Mouse (Mus musculus): ENCODE data around the gene Mcu. TPM values are rescaled to one million over a fixed set of nuclear protein-coding genes. Genes with fewer than 3 reads are reported as not detected.

The Mcu gene
- polyA plus RNA-seq, 1 experiment from 2014 or later = 23.8 TPM

DNA sequence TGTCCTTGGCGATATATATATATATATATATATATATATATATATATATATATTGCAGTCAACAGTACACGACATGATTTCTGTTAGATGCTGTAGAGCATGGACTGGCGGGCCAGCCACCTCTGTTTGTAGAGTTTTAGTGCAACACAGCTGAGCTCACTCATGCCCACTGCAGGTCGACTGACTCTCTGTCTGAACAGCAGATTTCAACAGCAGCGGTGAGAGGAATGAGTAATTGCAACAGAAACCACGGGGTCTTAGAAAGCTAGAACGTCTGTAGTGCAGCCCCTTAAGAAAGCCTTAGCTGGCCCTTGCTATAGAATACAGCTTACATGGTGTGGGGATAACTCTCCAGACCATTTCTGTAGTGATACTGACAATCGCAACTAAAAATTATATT lies 121.6 kb downstream of the Mcu start:
- no peak overlapping the region for H3K27ac ChIP-seq (ENCODE audit: low read length)
- 71% methylated on average over 8 of the region's 8 CpGs for WGBS
- H3K9me3 ChIP-seq (replicated peaks; ENCODE audit: control insufficient read depth, low read length) = peaks cover 7% of the 10 kb centered on the region
- peaks cover 4% of the 10 kb centered on the region; the same call in 1 of the 2 replicates for H3K36me3 ChIP-seq (ENCODE audit: control insufficient read depth, insufficient read depth)
- H3K4me2 ChIP-seq (ENCODE audit: low read depth, low read length) = no peak overlapping the region
- H3K4me3 ChIP-seq (ENCODE audit: low read length) = no peak overlapping the region
- no peak for ATAC-seq (replicated peaks; ENCODE audit: extremely low read depth, insufficient read depth, low FRiP score)
- H3K4me1 ChIP-seq (ENCODE audit: control insufficient read depth, insufficient read depth, low read length) = 0 out of 2 replicates have a peak, but pooled peaks cover 3% of the 10 kb centered on the region
- no peaks in the 10 kb centered on the region for H3K27me3 ChIP-seq (ENCODE audit: control insufficient read depth, insufficient read depth, low read length)
- H3K9ac ChIP-seq (ENCODE audit: low read length) = no peak overlapping the region

DNA sequence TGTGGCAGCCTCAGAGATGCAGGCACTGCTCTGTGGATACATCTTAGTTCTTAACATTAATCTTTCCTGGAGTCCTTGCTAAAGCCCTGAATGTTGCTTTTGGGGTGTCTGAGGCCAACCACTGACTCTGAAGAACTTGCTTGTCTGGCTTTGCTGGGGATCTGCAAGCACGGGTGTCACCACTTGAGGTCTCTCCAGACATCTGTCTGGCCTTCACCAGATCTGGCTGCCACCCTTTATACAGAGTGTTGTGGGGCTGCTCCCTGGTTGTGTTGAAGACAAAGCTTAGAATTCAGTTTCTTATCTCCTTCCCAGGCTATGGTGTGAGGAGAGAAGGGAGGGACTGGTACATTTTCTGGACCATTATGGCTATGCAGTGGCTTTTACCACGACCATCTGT lies 122.4 kb downstream of the Mcu start:
- H3K9me3 ChIP-seq (replicated peaks; ENCODE audit: control insufficient read depth, low read length) = peaks cover 7% of the 10 kb centered on the region
- no peak overlapping the region for H3K27ac ChIP-seq (ENCODE audit: low read length)

DNA sequence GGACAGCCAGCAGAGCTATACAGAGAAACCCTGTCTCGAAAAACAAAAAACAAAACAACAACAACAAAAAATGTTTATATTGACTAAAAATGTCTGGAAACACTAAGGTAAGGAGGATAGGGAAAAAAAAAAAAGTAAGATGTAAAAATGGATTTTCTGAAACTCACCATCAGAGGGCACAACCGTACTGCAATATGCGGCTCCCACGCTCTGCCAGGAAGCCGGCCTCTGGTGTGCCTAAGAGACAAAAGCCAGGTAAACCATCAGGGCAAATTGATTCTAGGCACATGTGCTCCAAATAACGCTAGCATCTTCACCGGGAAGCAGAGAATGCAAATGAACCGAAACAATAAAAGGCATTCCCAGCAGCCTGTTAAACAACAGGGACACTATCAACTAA lies 125.6 kb downstream of the Mcu start:
- Histone ChIP-seq H3K27ac (ENCODE audit: low read length) (no peak overlapping the region), H3K9ac (ENCODE audit: low read length) (no peak overlapping the region), H3K4me2 (ENCODE audit: low read depth, low read length) (no peak overlapping the region), H3K27me3 (ENCODE audit: control insufficient read depth, insufficient read depth, low read length) (no peaks in the 10 kb centered on the region), H3K36me3 (ENCODE audit: control insufficient read depth, insufficient read depth) (peaks cover 14% of the 10 kb centered on the region), H3K9me3 (replicated peaks; ENCODE audit: control insufficient read depth, low read length) (peaks cover 10% of the 10 kb centered on the region), H3K4me3 (ENCODE audit: low read length) (no peak overlapping the region), H3K4me1 (ENCODE audit: control insufficient read depth, insufficient read depth, low read length) (0 out of 2 replicates have a peak, but pooled peaks cover 3% of the 10 kb centered on the region)
- no peak for ATAC-seq (replicated peaks; ENCODE audit: extremely low read depth, insufficient read depth, low FRiP score)
- 83% methylated on average over 8 of the region's 8 CpGs for WGBS

More for the DNA sequence above, 122.4 kb downstream of the Mcu start:
- 23% methylated on average over 2 of the region's 2 CpGs for WGBS
- no peak for ATAC-seq (replicated peaks; ENCODE audit: extremely low read depth, insufficient read depth, low FRiP score)
- no peak overlapping the region for H3K4me2 ChIP-seq (ENCODE audit: low read depth, low read length)
- H3K36me3 ChIP-seq (ENCODE audit: control insufficient read depth, insufficient read depth) = peaks cover 4% of the 10 kb centered on the region; the same call in 1 of the 2 replicates
- no peak overlapping the region for H3K9ac ChIP-seq (ENCODE audit: low read length)
- no peak overlapping the region for H3K4me3 ChIP-seq (ENCODE audit: low read length)
- 0 out of 2 replicates have a peak, but pooled peaks cover 3% of the 10 kb centered on the region for H3K4me1 ChIP-seq (ENCODE audit: control insufficient read depth, insufficient read depth, low read length)
- no peaks in the 10 kb centered on the region for H3K27me3 ChIP-seq (ENCODE audit: control insufficient read depth, insufficient read depth, low read length)

DNA sequence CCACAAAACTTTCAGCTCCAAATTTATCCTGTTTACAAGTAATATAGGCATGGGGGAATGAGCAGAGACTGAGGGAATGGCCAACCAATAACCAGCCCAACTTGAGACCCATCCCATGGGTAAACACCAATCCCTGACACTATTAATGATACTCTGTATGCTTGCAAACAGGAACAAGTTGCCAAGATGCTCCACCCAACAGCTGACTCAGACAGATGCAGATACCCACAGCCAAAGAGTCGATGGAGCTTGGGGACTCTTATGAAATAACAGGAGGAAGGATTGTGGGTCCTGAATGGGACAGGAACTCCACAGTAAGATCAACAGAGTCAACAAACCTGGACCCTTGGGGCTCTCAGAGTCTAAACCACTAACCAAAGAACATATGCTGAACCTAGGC lies 127.1 kb downstream of the Mcu start:
- H3K4me2 ChIP-seq (ENCODE audit: low read depth, low read length) = no peak overlapping the region
- 0 out of 2 replicates have a peak, but pooled peaks cover 3% of the 10 kb centered on the region for H3K4me1 ChIP-seq (ENCODE audit: control insufficient read depth, insufficient read depth, low read length)
- 89% methylated on average over 1 of the region's 1 CpGs for WGBS
- H3K27ac ChIP-seq (ENCODE audit: low read length) = no peak overlapping the region
- no peak overlapping the region for H3K9ac ChIP-seq (ENCODE audit: low read length)
- H3K4me3 ChIP-seq (ENCODE audit: low read length) = no peak overlapping the region
- ATAC-seq (replicated peaks; ENCODE audit: extremely low read depth, insufficient read depth, low FRiP score) = no peak
- H3K9me3 ChIP-seq (replicated peaks; ENCODE audit: control insufficient read depth, low read length) = peaks cover 10% of the 10 kb centered on the region
- peaks cover 14% of the 10 kb centered on the region for H3K36me3 ChIP-seq (ENCODE audit: control insufficient read depth, insufficient read depth)
- H3K27me3 ChIP-seq (ENCODE audit: control insufficient read depth, insufficient read depth, low read length) = no peaks in the 10 kb centered on the region

DNA sequence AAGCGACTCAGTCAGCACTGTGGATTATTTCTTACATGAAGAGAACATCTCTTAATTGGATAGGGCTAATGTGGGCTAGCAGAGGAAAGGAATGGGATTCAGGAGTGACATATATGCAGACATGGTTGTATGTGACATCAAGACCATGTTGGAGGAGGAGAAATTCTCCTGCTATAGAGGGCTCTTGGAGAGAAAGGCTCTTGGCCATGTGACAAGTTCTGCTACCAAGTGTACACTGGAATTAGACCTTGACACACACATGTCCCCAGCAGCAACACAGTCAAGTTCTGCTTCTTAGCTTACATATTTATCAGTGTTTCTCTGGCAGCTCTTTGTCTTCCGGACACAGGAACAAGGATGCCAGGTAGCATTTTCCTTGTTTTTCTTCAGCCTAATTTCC lies 129.1 kb downstream of the Mcu start:
- Histone ChIP-seq H3K4me3 (ENCODE audit: low read length) (no peak overlapping the region), H3K36me3 (ENCODE audit: control insufficient read depth, insufficient read depth) (peaks cover 14% of the 10 kb centered on the region), H3K4me2 (ENCODE audit: low read depth, low read length) (no peak overlapping the region), H3K4me1 (ENCODE audit: control insufficient read depth, insufficient read depth, low read length) (no peaks in the 10 kb centered on the region), H3K9me3 (replicated peaks; ENCODE audit: control insufficient read depth, low read length) (peaks cover 9% of the 10 kb centered on the region), H3K27ac (ENCODE audit: low read length) (no peak overlapping the region), H3K9ac (ENCODE audit: low read length) (no peak overlapping the region), H3K27me3 (ENCODE audit: control insufficient read depth, insufficient read depth, low read length) (no peaks in the 10 kb centered on the region)
- 82% methylated on average over 2 of the region's 2 CpGs for WGBS
- ATAC-seq (replicated peaks; ENCODE audit: extremely low read depth, insufficient read depth, low FRiP score) = no peak

DNA sequence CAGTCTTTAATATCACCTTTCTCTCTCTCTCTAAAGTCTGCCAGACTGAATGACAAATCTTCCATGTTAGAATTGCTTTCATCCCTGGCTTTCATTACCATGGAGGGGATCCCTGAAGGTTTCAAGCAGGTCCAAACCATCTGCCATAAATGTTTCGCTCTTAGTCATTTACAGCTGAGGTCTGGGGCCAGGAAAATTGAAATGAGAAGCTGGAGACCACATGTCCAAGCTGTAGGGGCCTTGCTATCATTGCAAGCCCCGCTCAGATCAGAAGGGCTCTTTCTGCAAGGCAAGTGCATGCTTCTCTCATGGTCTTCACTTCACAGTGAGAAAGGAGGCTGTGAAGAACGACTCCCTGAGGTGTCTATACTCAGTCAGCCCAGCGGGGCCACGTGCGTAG lies 132.2 kb downstream of the Mcu start:
- H3K4me2 ChIP-seq (ENCODE audit: low read depth, low read length) = no peak overlapping the region
- H3K36me3 ChIP-seq (ENCODE audit: control insufficient read depth, insufficient read depth) = peaks cover 10% of the 10 kb centered on the region
- H3K27me3 ChIP-seq (ENCODE audit: control insufficient read depth, insufficient read depth, low read length) = no peaks in the 10 kb centered on the region
- no peaks in the 10 kb centered on the region for H3K4me1 ChIP-seq (ENCODE audit: control insufficient read depth, insufficient read depth, low read length)
- H3K9ac ChIP-seq (ENCODE audit: low read length) = no peak overlapping the region
- no peak overlapping the region for H3K27ac ChIP-seq (ENCODE audit: low read length)
- 86% methylated on average over 6 of the region's 6 CpGs for WGBS
- 0 out of 2 replicates have a peak, but pooled peaks cover 6% of the 10 kb centered on the region for H3K9me3 ChIP-seq (replicated peaks; ENCODE audit: control insufficient read depth, low read length)
- no peak overlapping the region for H3K4me3 ChIP-seq (ENCODE audit: low read length)
- no peak for ATAC-seq (replicated peaks; ENCODE audit: extremely low read depth, insufficient read depth, low FRiP score)

DNA sequence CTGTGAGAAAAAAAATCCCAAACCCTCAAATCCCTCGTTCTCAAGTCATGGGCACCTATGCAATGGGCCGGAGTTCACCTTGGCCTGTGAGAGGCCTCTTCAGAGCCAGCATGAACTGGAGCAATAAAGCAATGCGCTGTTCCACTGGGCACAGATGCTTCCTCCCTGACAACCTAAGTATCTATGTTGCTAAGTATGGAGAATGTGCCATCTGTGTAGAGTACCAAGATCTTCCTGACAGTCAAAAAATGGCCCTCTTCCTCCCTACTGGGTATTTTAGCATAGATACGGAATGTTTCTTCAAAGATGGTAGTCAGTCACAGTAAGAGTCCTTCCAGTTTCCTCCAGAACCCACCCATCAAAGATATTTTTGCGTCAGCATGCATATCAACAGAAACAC lies 135.1 kb downstream of the Mcu start:
- Histone ChIP-seq H3K4me2 (ENCODE audit: low read depth, low read length) (no peak overlapping the region), H3K9me3 (replicated peaks; ENCODE audit: control insufficient read depth, low read length) (peaks cover 5% of the 10 kb centered on the region; the same call in 1 of the 2 replicates), H3K4me3 (ENCODE audit: low read length) (no peak overlapping the region), H3K9ac (ENCODE audit: low read length) (no peak overlapping the region), H3K36me3 (ENCODE audit: control insufficient read depth, insufficient read depth) (no peaks in the 10 kb centered on the region), H3K4me1 (ENCODE audit: control insufficient read depth, insufficient read depth, low read length) (no peaks in the 10 kb centered on the region), H3K27me3 (ENCODE audit: control insufficient read depth, insufficient read depth, low read length) (no peaks in the 10 kb centered on the region), H3K27ac (ENCODE audit: low read length) (no peak overlapping the region)
- 95% methylated on average over 5 of the region's 5 CpGs for WGBS
- no peak for ATAC-seq (replicated peaks; ENCODE audit: extremely low read depth, insufficient read depth, low FRiP score)

DNA sequence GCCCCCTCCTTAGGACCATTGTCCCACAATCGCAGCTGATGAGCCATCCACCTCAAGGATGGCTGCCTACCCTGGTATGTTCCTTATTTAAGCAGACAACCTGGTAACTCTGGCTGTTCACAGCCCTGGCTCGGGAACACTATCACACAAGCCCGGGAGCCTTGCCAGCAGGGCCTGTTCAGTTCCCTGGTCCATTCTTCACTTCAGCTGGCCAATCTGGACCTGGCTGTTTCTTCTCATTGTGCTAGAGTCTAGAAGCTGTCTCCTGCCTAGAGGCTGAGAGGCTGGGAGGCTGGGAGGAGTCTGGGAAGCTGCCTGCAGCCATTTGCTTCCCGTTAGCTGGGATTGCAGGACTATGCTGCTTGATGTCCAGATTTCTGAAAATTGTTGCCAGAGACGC lies 146.0 kb downstream of the Mcu start:
- H3K4me3 ChIP-seq (ENCODE audit: low read length) = no peak overlapping the region
- no peak overlapping the region for H3K9ac ChIP-seq (ENCODE audit: low read length)
- peak overlapping the region; percentile 56; the same call in 1 of the 2 replicates for H3K27ac ChIP-seq (ENCODE audit: low read length)
- no peaks in the 10 kb centered on the region for H3K9me3 ChIP-seq (replicated peaks; ENCODE audit: control insufficient read depth, low read length)
- H3K36me3 ChIP-seq (ENCODE audit: control insufficient read depth, insufficient read depth) = no peaks in the 10 kb centered on the region
- no peaks in the 10 kb centered on the region for H3K27me3 ChIP-seq (ENCODE audit: control insufficient read depth, insufficient read depth, low read length)
- peaks cover 14% of the 10 kb centered on the region for H3K4me1 ChIP-seq (ENCODE audit: control insufficient read depth, insufficient read depth, low read length)
- 50% methylated on average over 5 of the region's 5 CpGs for WGBS
- no peak overlapping the region for H3K4me2 ChIP-seq (ENCODE audit: low read depth, low read length)
- ATAC-seq (replicated peaks; ENCODE audit: extremely low read depth, insufficient read depth, low FRiP score) = no peak

DNA sequence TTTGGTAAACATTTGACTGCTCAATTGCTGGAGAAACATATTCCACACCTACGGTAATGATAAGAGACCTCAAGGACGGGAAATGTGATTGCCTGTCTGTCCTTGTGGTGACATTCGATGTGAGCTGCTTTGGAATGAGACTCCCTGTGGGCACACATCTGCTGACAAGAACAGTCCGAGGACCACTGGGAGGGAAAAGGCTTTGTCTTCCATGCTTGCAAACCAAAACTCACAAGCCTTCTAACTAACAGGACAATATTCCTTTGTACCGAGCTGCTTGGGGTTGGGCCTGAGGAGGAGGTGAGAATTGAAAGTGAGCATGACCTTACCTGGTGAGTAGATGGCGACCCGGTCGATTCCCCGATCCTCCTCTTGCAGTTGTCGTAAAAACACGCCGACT lies 149.2 kb downstream of the Mcu start:
- H3K27ac ChIP-seq (ENCODE audit: low read length) = no peak overlapping the region

More for the DNA sequence above, 149.2 kb downstream of the Mcu start:
- no peak overlapping the region for H3K4me3 ChIP-seq (ENCODE audit: low read length)
- ATAC-seq (replicated peaks; ENCODE audit: extremely low read depth, insufficient read depth, low FRiP score) = no peak
- 67% methylated on average over 12 of the region's 12 CpGs for WGBS
- no peaks in the 10 kb centered on the region for H3K27me3 ChIP-seq (ENCODE audit: control insufficient read depth, insufficient read depth, low read length)
- H3K9me3 ChIP-seq (replicated peaks; ENCODE audit: control insufficient read depth, low read length) = no peaks in the 10 kb centered on the region
- no peaks in the 10 kb centered on the region for H3K36me3 ChIP-seq (ENCODE audit: control insufficient read depth, insufficient read depth)
- no peak overlapping the region for H3K4me2 ChIP-seq (ENCODE audit: low read depth, low read length)
- no peak overlapping the region for H3K9ac ChIP-seq (ENCODE audit: low read length)
- peaks cover 18% of the 10 kb centered on the region for H3K4me1 ChIP-seq (ENCODE audit: control insufficient read depth, insufficient read depth, low read length)

Data from heart, embryonic 16.5 days (tissue).